Mouse (Mus musculus) T-helper 1 cell (primary cell): ENCODE measurements at regions not wholly inside any gene's neighbourhood (a gene's known extent, or its start where the extent isn't known, plus 50 kb on each side); places are given as distances from the start of the nearest gene placed in this dataset.

Experiments used
- in situ Hi-C: fragments of 300-600 bp; cut with MboI, MseI; formaldehyde crosslinking; loops from one replicate; pipeline ENCODE4 v1.15.1; 2025; ENCODE audit warnings: high pct_unique_total_duplicates

DNA sequence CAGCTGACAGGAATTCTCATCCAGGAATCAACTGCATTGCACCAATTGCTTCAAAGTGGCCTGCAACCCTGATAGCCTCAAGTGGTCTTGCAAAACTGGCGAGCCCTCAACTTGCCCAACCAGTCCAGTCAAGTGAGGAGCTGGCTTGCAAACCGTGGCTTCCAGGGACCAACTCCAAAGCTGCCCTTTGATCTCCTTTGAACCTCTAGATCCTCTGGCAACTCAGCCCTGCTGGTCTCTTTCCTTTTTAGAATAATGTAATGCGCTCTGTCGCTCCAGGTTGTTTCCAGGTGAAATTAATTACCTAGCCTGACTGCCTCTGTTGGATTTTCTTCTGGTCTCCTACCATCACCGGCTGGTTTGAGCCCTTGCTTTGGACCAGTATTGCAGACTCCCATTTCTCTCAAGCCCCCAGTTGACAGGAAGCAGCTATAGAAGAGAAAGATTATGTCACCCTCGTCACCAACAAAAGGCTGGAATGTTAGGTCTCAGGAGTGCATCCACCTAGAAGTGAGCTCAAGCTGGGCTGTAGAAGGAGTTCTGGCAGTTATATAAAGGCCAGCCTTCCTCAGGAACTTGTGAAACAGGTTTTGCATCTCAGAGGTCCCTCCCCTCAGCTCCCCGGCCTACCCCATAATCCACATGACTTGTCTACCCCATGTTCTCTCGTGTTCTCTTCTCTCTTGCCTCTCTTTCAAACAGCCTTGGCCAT is 49.8 kb upstream of the Abcd3 start:
- in situ Hi-C loops = no loop called here
